Mouse (Mus musculus): Measurements from ENCODE around the gene 4933411K16Rik. TPM values are rescaled to one million over a fixed set of nuclear protein-coding genes. Genes with fewer than 3 reads are reported as not detected.
A peak's percentile ranks its signal among the peaks of the same experiment; 100 is the strongest.

The 4933411K16Rik gene
- polyA plus RNA-seq, 1 experiment from 2014 or later: not detected

GRCm38 (mm10) chr19:42036357-42036756 is 15.7 kb upstream of the 4933411K16Rik start:
- 76% methylated on average over 3 of the region's 3 CpGs for WGBS
- ATAC-seq (ENCODE audit: insufficient read depth, low FRiP score, low read depth): no peak

GRCm38 (mm10) chr19:42037167-42037702 is 14.8 kb upstream of the 4933411K16Rik start:
- Histone ChIP-seq H3K4me3 (replicated peaks) (no peak overlapping the region), H3K27ac (no peak overlapping the region), H3K4me2 (no peak overlapping the region), H3K9me3 (no peaks in the 10 kb centered on the region), H3K9ac (no peak overlapping the region), H3K36me3 (no peaks in the 10 kb centered on the region), H3K27me3 (replicated peaks) (no peaks in the 10 kb centered on the region), H3K4me1 (peaks cover 12% of the 10 kb centered on the region; the same call in 1 of the 2 replicates)
- WGBS: 63% methylated on average over 11 of the region's 11 CpGs
- ATAC-seq (ENCODE audit: insufficient read depth, low FRiP score, low read depth): no peak

More at GRCm38 (mm10) chr19:42036357-42036756, 15.7 kb upstream of the 4933411K16Rik start:
- no peak overlapping the region for H3K9ac ChIP-seq
- H3K36me3 ChIP-seq: no peaks in the 10 kb centered on the region
- H3K4me3 ChIP-seq (replicated peaks): no peak overlapping the region
- H3K4me2 ChIP-seq: no peak overlapping the region
- no peak overlapping the region for H3K27ac ChIP-seq
- H3K9me3 ChIP-seq: no peaks in the 10 kb centered on the region
- H3K27me3 ChIP-seq (replicated peaks): no peaks in the 10 kb centered on the region
- H3K4me1 ChIP-seq: peaks cover 12% of the 10 kb centered on the region; the same call in 1 of the 2 replicates

DNA sequence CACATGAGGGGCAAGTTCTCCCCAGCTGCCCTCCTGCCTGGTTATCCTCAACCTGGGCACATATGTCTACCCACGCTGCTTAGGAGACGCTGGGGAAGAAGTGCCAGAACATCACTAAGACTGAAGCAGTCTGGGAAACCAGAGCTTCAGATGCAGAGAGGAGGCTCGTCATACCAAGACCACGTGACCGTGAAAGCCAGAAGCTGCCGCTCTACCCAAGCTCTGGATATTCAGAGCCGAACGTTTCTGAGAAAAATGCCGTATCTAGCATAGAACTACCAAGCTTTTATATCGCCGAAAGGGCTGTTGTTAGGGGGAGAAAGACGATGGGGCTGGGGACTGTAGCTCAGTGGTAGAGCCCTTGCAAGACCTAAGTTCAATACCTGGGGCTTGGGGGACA is 13.7 kb upstream of the 4933411K16Rik start:
- H3K36me3 ChIP-seq: no peaks in the 10 kb centered on the region
- no peak overlapping the region for H3K27ac ChIP-seq
- no peak overlapping the region for H3K4me3 ChIP-seq (replicated peaks)
- H3K9me3 ChIP-seq: no peaks in the 10 kb centered on the region
- peaks cover 12% of the 10 kb centered on the region; the same call in 1 of the 2 replicates for H3K4me1 ChIP-seq
- no peak overlapping the region for H3K9ac ChIP-seq
- no peaks in the 10 kb centered on the region for H3K27me3 ChIP-seq (replicated peaks)
- WGBS: 89% methylated on average over 12 of the region's 12 CpGs
- H3K4me2 ChIP-seq: no peak overlapping the region
- no peak for ATAC-seq (ENCODE audit: insufficient read depth, low FRiP score, low read depth)

DNA sequence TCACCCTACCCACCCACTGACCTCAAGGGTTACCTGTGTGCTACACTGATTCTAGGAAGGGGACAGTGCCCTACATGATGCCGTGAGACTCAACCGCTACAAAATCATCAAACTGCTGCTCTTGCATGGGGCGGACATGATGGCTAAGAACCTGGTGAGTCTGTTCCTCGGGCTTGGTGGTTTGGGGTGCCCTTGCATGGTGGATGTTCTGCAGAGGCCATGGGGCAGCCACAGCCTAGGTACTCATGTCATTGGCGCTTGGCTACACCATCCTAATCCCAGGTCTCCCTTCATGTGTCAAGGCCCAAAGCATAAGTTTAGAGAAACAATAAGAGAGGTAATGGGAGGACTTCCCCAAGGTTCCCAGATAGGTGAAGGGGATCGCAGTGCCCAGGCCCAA is 8.1 kb upstream of the 4933411K16Rik start:
- Histone ChIP-seq H3K4me1 (0 out of 2 replicates have a peak, but pooled peaks cover 9% of the 10 kb centered on the region), H3K9me3 (no peaks in the 10 kb centered on the region), H3K4me2 (no peak overlapping the region), H3K4me3 (replicated peaks) (no peak overlapping the region), H3K27me3 (replicated peaks) (no peaks in the 10 kb centered on the region), H3K36me3 (no peaks in the 10 kb centered on the region), H3K27ac (no peak overlapping the region), H3K9ac (no peak overlapping the region)
- WGBS: 91% methylated on average over 6 of the region's 6 CpGs
- ATAC-seq (ENCODE audit: insufficient read depth, low FRiP score, low read depth): no peak

GRCm38 (mm10) chr19:42045269-42046102 is 6.6 kb upstream of the 4933411K16Rik start, which contains the start of gene Hoga1:
Hoga1 (plus strand) TSS chr19:42045610.
- peak; percentile 88 for ATAC-seq (ENCODE audit: insufficient read depth, low FRiP score, low read depth)
- H3K9me3 ChIP-seq: no peaks in the 10 kb centered on the region
- 0 out of 2 replicates have a peak, but pooled peaks cover 9% of the 10 kb centered on the region for H3K4me1 ChIP-seq
- H3K9ac ChIP-seq: no peak within 1 kb of the TSS
- peak within 1 kb of the TSS; percentile 39 for H3K4me3 ChIP-seq (replicated peaks)
- H3K27me3 ChIP-seq (replicated peaks): no peaks in the 10 kb centered on the region
- 23% methylated on average over 23 of the region's 23 CpGs for WGBS
- H3K36me3 ChIP-seq: no peaks in the 10 kb centered on the region
- peak within 1 kb of the TSS; percentile 64 for H3K4me2 ChIP-seq
- H3K27ac ChIP-seq: no peak within 1 kb of the TSS

DNA sequence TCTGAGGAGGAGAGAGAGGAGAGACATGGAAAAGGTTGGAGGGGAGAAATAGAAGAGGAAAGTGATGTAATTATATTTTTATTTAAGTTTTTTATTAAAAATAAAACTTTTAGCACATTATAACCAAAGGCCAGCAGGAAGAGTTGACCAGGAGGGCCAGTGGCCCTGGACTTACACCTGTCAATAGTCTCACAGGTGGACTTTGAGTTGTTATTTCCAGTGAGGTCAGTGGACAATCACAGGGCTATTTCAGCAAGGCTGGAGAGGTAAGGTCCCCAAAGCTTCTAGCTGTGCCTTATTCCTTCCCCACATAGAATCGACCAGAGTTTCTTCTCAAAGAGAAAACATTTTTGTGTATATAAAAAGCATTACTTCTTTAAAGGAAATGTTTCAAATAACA is 1.8 kb upstream of the 4933411K16Rik start:
- Histone ChIP-seq H3K9ac (no peak overlapping the region), H3K4me2 (no peak overlapping the region), H3K4me1 (0 out of 2 replicates have a peak, but pooled peaks cover 7% of the 10 kb centered on the region), H3K36me3 (no peaks in the 10 kb centered on the region), H3K27me3 (replicated peaks) (no peaks in the 10 kb centered on the region), H3K27ac (no peak overlapping the region), H3K9me3 (no peaks in the 10 kb centered on the region), H3K4me3 (replicated peaks) (no peak overlapping the region)
- 67% methylated on average over 1 of the region's 1 CpGs for WGBS
- no peak for ATAC-seq (ENCODE audit: insufficient read depth, low FRiP score, low read depth)

GRCm38 (mm10) chr19:42051351-42051750 is 697 bp upstream of the 4933411K16Rik start:
- 89% methylated on average over 3 of the region's 3 CpGs for WGBS
- no peak overlapping the region for H3K27ac ChIP-seq
- no peaks in the 10 kb centered on the region for H3K4me1 ChIP-seq
- no peaks in the 10 kb centered on the region for H3K9me3 ChIP-seq
- no peak overlapping the region for H3K4me2 ChIP-seq
- H3K9ac ChIP-seq: no peak overlapping the region
- no peak overlapping the region for H3K4me3 ChIP-seq (replicated peaks)
- no peak for ATAC-seq (ENCODE audit: insufficient read depth, low FRiP score, low read depth)
- no peaks in the 10 kb centered on the region for H3K36me3 ChIP-seq
- H3K27me3 ChIP-seq (replicated peaks): no peaks in the 10 kb centered on the region

DNA sequence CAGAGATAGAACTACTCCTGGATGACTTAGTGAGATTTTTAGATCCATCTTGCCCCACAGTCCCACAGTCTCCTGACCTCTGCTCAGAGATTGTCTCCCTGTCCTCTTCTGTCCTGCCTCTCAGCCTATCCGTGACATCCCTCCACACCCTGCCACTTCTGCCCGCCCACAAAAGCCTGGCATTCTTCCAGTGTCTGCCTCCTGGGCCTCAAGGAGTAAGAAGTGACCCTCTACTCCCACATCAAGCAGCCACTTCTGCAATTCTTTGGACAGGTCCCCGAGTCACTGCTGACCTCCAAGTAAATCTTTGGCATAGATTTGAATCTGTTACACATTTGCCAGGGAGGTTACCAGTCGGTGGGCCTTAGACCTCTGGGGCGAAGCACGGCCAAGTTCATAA is 2.2 kb downstream of the 4933411K16Rik start:
- no peak for ATAC-seq (ENCODE audit: insufficient read depth, low FRiP score, low read depth)

DNA sequence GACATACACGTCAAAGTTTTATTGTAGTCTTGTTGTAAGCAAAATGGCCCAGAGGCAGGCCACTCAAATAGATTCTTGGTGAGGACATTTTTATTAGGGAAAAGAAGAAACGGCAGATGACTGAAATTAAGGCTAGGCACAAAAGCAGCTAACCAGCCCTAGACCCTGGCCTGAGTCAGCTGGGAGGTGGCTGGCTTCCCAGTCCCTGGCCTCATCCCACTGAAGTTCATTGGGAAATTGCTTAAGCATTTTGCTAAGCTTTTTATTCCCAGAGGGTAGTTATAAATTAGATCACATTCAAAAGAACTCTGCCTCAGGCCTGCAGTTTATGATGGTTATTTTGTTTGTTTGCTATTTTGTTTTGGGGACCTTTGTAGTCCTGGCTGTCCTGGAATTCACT is 3.8 kb downstream of the 4933411K16Rik start:
- Histone ChIP-seq H3K4me1 (no peaks in the 10 kb centered on the region), H3K27me3 (replicated peaks) (no peaks in the 10 kb centered on the region), H3K9me3 (no peaks in the 10 kb centered on the region), H3K4me2 (no peak overlapping the region), H3K27ac (no peak overlapping the region), H3K9ac (no peak overlapping the region), H3K4me3 (replicated peaks) (no peak overlapping the region), H3K36me3 (no peaks in the 10 kb centered on the region)
- WGBS: 77% methylated on average over 2 of the region's 2 CpGs
- no peak for ATAC-seq (ENCODE audit: insufficient read depth, low FRiP score, low read depth)

More for the DNA sequence above, 2.2 kb downstream of the 4933411K16Rik start:
- Histone ChIP-seq H3K36me3 (no peaks in the 10 kb centered on the region), H3K27me3 (replicated peaks) (no peaks in the 10 kb centered on the region), H3K27ac (no peak overlapping the region), H3K4me1 (no peaks in the 10 kb centered on the region), H3K9me3 (no peaks in the 10 kb centered on the region), H3K4me2 (no peak overlapping the region), H3K9ac (no peak overlapping the region), H3K4me3 (replicated peaks) (no peak overlapping the region)
- WGBS: 71% methylated on average over 6 of the region's 6 CpGs

DNA sequence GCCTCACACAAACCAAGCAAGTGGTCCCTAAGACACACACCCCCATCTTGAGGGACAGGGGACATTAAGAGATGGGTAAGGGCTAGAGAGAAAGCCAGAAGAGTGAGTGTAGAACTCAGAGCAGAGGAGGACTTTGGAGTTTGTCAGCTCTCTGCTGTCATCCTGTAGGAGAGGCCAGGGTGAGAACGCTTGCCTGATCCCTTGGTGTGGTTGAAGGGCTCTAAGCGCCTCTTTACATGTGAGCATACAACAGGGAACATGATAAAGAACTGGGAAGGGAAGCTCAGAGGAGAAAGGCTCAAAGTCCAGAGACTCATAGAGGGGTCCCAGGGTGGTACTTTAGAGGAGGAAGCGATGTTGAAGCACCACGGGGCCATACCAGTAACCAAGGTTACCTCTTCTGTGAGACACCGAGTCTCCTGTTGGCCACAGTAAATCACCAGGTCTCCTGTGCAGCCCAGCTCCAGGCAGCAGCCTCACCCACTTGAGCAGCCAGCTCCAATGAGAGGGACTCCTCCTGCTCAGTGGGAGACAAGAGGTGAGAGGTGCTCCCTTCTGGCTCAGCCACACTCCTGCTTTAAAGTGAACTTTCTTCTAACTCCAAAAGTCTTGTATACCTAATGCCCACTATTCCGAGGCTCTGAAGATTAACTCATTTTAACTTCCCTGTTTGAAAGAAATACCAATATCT is 4.8 kb downstream of the 4933411K16Rik start:
- ATAC-seq (ENCODE audit: insufficient read depth, low FRiP score, low read depth): no peak
- Histone ChIP-seq H3K9ac (no peak overlapping the region), H3K9me3 (no peaks in the 10 kb centered on the region), H3K36me3 (no peaks in the 10 kb centered on the region), H3K27me3 (replicated peaks) (no peaks in the 10 kb centered on the region), H3K27ac (no peak overlapping the region), H3K4me3 (replicated peaks) (no peak overlapping the region), H3K4me2 (no peak overlapping the region), H3K4me1 (no peaks in the 10 kb centered on the region)
- WGBS: 73% methylated on average over 6 of the region's 6 CpGs

- no peaks in the 10 kb centered on the region for H3K27me3 ChIP-seq (replicated peaks)
- WGBS: 60% methylated on average over 7 of the region's 7 CpGs
These were observed 6.4 kb downstream of the 4933411K16Rik start for GRCm38 (mm10) chr19:42058426-42058825.

GRCm38 (mm10) chr19:42061443-42061842 is 9.4 kb downstream of the 4933411K16Rik start:
- no peaks in the 10 kb centered on the region for H3K9me3 ChIP-seq
- no peak overlapping the region for H3K9ac ChIP-seq
- 85% methylated on average over 7 of the region's 7 CpGs for WGBS
- H3K27ac ChIP-seq: no peak overlapping the region
- no peak overlapping the region for H3K4me3 ChIP-seq (replicated peaks)
- no peak for ATAC-seq (ENCODE audit: insufficient read depth, low FRiP score, low read depth)
- no peaks in the 10 kb centered on the region for H3K4me1 ChIP-seq
- H3K27me3 ChIP-seq (replicated peaks): no peaks in the 10 kb centered on the region
- no peak overlapping the region for H3K4me2 ChIP-seq
- H3K36me3 ChIP-seq: no peaks in the 10 kb centered on the region

More at GRCm38 (mm10) chr19:42058426-42058825, 6.4 kb downstream of the 4933411K16Rik start:
- ATAC-seq (ENCODE audit: insufficient read depth, low FRiP score, low read depth): no peak
- Histone ChIP-seq H3K4me2 (no peak overlapping the region), H3K9me3 (no peaks in the 10 kb centered on the region), H3K4me1 (no peaks in the 10 kb centered on the region), H3K36me3 (no peaks in the 10 kb centered on the region), H3K27ac (no peak overlapping the region), H3K9ac (no peak overlapping the region), H3K4me3 (replicated peaks) (no peak overlapping the region)

Measured in stomach, embryonic 15.5 days (tissue).